Mouse (Mus musculus) embryonic facial prominence, embryonic 11.5 days (tissue): ENCODE data around the gene Nxph3. TPM values are rescaled to one million over a fixed set of nuclear protein-coding genes. Genes with fewer than 3 reads are reported as not detected.

Experiments used
- ATAC-seq: fragments of 200-750 bp; cut with Nextera tagmentation; replicated peaks from 2 replicates; pipeline ENCODE4 v1.8.0; 2017; ENCODE audit warnings: low read depth; ENCODE audit not compliant: insufficient number of reproducible peaks, low FRiP score, low TSS enrichment
- DNase-seq: peaks from one replicate; pipeline ENCODE4 v3.0.0-alpha.2; 2015; ENCODE audit warnings: low spot score
- H3K27ac ChIP-seq: fragments of 300-500 bp; sonication (generic); replicated peaks from 2 replicates; pipeline ENCODE4 v1.5.1; 2014; ENCODE audit warnings: mild to moderate bottlenecking, low read depth, low read length, control low read depth
- H3K27me3 ChIP-seq: fragments of 300-500 bp; sonication (generic); 2 replicates; pipeline ENCODE4 v1.6.1; 2014; ENCODE audit warnings: mild to moderate bottlenecking, low read length, moderate library complexity, mixed read lengths; ENCODE audit not compliant: control insufficient read depth, insufficient read depth
- H3K36me3 ChIP-seq: fragments of 300-500 bp; sonication (generic); replicated peaks from 2 replicates; pipeline ENCODE4 v1.6.1; 2014; ENCODE audit warnings: low read depth, mild to moderate bottlenecking, low read length, moderate library complexity, mixed read lengths; ENCODE audit not compliant: control insufficient read depth, insufficient read depth
- H3K4me1 ChIP-seq: fragments of 300-500 bp; sonication (generic); 2 replicates; pipeline ENCODE4 v1.6.1; 2014; ENCODE audit warnings: low read length, mixed read lengths; ENCODE audit not compliant: control insufficient read depth, insufficient read depth
- H3K4me2 ChIP-seq: fragments of 300-500 bp; sonication (generic); 2 replicates; pipeline ENCODE4 v1.6.1; 2014; ENCODE audit warnings: low read depth, mild to moderate bottlenecking, control low read depth, low read length, moderate library complexity
- H3K4me3 ChIP-seq: fragments of 300-500 bp; sonication (generic); 2 replicates; pipeline ENCODE4 v1.5.1; 2014; ENCODE audit warnings: low read depth, low read length, control low read depth
- H3K9ac ChIP-seq: fragments of 300-500 bp; sonication (generic); replicated peaks from 2 replicates; pipeline ENCODE4 v1.6.1; 2014; ENCODE audit warnings: mild to moderate bottlenecking, control low read depth, low read length
- H3K9me3 ChIP-seq: fragments of 300-500 bp; sonication (generic); replicated peaks from 2 replicates; pipeline ENCODE4 v1.6.1; 2016; ENCODE audit warnings: mild to moderate bottlenecking, low read length, inconsistent platforms, mixed read lengths; ENCODE audit not compliant: control insufficient read depth
- WGBS: fragments of 180-500 bp; shearing (Covaris S2); extraction: QIAGEN DNeasy Blood & Tissue Kit; methylation state at CpG from one replicate; pipeline ENCODE4 v1.1.7; 2014; 5-methylcytosine and 5-hydroxymethylcytosine counted together
- polyA plus RNA-seq: library from polyadenylated mRNA; unstranded; fragments of >200 nt; fragmentation: Nextera tagmentation; extraction: Ambion mirVana; gene quantifications from 2 replicates; pipeline ENCODE4 v1.2.1, GENCODE M21; 2014

The Nxph3 gene
- polyA plus RNA-seq, 1 experiment from 2014 or later = 0.98 TPM

DNA sequence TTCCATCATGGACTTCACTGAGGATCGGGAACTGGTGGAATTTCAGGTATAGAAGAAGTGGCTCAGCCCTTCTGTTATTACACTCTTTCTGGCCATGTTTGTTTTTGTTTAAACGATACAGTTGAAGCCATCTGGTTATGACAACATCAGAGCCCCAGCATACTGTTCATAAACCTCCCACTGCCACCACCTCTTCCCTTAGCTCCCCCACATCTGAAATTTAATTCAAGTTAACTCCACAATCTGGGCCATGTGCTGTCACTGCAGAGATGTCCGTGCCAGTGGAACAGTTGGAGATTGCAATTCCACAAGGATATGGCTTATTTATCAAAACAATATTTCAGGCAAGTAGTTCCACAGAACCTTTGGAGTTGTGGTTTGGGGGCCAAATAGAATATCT, 20.0 kb downstream of the Nxph3 start:
- ATAC-seq = no peak
- WGBS = 79% methylated on average over 3 of the region's 3 CpGs

GRCm38 (mm10) chr11:95493950-95494349, 20.4 kb downstream of the Nxph3 start:
- Histone ChIP-seq H3K36me3 (no peaks in the 10 kb centered on the region; the same call in none of the 2 replicates), H3K9ac (no peak overlapping the region), H3K4me2 (no peak overlapping the region), H3K9me3 (no peaks in the 10 kb centered on the region), H3K4me1 (no peaks in the 10 kb centered on the region), H3K27me3 (no peaks in the 10 kb centered on the region), H3K27ac (no peak overlapping the region), H3K4me3 (no peak overlapping the region)
- ATAC-seq (no peak), DNase-seq (no peak)
- 78% methylated on average over 9 of the region's 9 CpGs for WGBS

More for the DNA sequence above, 20.0 kb downstream of the Nxph3 start:
- Histone ChIP-seq H3K4me2 (no peak overlapping the region), H3K9ac (no peak overlapping the region), H3K36me3 (no peaks in the 10 kb centered on the region; the same call in none of the 2 replicates), H3K27ac (no peak overlapping the region), H3K27me3 (no peaks in the 10 kb centered on the region), H3K4me1 (no peaks in the 10 kb centered on the region), H3K4me3 (no peak overlapping the region), H3K9me3 (no peaks in the 10 kb centered on the region)
- no peak for DNase-seq

DNA sequence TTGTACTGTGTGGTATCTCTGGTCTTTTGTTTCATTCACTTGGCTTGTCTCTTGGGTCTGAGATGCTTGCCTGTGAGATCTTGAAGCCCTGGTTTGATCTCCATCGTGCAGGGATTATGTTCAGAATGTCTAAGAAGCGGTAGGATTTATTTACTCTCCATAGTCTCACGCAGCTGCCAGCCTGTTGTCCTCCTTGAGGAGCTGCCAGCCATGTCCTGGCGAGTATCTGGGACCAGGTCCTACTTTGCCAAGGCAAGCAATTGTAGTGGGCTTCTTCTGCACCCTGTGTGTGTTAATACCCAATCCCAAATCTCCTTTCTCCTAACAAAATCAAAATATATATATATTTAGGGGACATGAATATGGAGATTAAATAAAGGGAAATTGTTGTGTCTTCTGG, 21.4 kb downstream of the Nxph3 start:
- ATAC-seq (no peak), DNase-seq (no peak)
- Histone ChIP-seq H3K9me3 (no peaks in the 10 kb centered on the region), H3K4me2 (no peak overlapping the region), H3K27me3 (no peaks in the 10 kb centered on the region), H3K27ac (no peak overlapping the region), H3K4me3 (no peak overlapping the region), H3K36me3 (no peaks in the 10 kb centered on the region; the same call in none of the 2 replicates), H3K4me1 (no peaks in the 10 kb centered on the region), H3K9ac (no peak overlapping the region)
- WGBS = 84% methylated on average over 4 of the region's 4 CpGs

- H3K9ac ChIP-seq = no peak overlapping the region
- no peak overlapping the region for H3K27ac ChIP-seq
- no peak overlapping the region for H3K4me2 ChIP-seq
- DNase-seq (no peak), ATAC-seq (no peak)
- H3K4me1 ChIP-seq = no peaks in the 10 kb centered on the region
- no peaks in the 10 kb centered on the region for H3K27me3 ChIP-seq
- no peak overlapping the region for H3K4me3 ChIP-seq
- H3K9me3 ChIP-seq = no peaks in the 10 kb centered on the region
- WGBS = 60% methylated on average over 4 of the region's 4 CpGs
- no peaks in the 10 kb centered on the region; the same call in none of the 2 replicates for H3K36me3 ChIP-seq
These were observed 22.1 kb downstream of the Nxph3 start for GRCm38 (mm10) chr11:95492256-95492655.

DNA sequence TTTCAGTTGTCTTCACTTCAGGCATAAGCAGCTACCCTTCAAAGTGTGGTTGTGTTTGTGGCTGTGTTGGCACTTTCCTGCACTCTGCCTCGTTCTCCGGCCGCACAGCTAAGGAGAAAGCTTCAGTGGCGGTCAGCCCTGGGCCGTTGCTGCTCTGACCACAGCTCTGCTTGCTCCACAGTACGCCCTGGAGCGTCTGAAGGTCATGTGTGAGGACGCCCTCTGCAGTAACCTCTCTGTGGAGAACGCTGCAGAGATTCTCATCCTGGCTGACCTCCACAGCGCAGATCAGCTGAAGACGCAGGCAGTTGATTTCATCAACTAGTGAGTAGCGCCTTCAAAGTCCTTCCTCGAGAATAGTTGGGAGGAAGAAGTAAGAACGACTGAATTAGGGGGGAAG, 24.3 kb downstream of the Nxph3 start:
- Histone ChIP-seq H3K4me3 (no peak overlapping the region), H3K27ac (no peak overlapping the region), H3K4me1 (no peaks in the 10 kb centered on the region), H3K9ac (no peak overlapping the region), H3K36me3 (no peaks in the 10 kb centered on the region; the same call in none of the 2 replicates), H3K4me2 (no peak overlapping the region), H3K27me3 (no peaks in the 10 kb centered on the region), H3K9me3 (no peaks in the 10 kb centered on the region)
- ATAC-seq = no peak
- no peak for DNase-seq
- 68% methylated on average over 14 of the region's 14 CpGs for WGBS

DNA sequence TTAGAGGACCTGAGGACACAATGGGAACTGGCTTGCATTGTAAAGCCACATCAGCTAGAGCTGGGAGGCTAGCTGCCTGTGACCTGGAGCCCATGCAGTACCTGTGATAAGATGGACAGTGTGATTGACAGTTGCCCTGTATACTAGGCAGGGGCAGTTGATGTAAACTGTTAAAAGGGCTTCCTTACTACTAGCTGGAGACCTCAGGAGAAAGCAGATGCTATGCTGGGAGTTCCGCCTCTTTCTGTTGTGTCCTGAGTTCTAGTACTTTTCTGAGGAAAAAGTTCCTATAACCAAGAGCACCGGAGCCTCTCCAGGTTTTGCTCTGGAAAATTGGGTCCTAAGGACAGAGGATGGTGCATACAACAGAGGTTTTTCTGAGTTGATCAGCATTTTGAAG, 27.1 kb downstream of the Nxph3 start:
- DNase-seq = no peak
- H3K9me3 ChIP-seq = no peaks in the 10 kb centered on the region
- no peak overlapping the region for H3K4me3 ChIP-seq
- 95% methylated on average over 2 of the region's 2 CpGs for WGBS
- ATAC-seq = no peak
- no peak overlapping the region for H3K27ac ChIP-seq
- H3K9ac ChIP-seq = no peak overlapping the region
- H3K4me2 ChIP-seq = no peak overlapping the region
- H3K36me3 ChIP-seq = no peaks in the 10 kb centered on the region; the same call in none of the 2 replicates
- no peaks in the 10 kb centered on the region for H3K27me3 ChIP-seq
- no peaks in the 10 kb centered on the region for H3K4me1 ChIP-seq

DNA sequence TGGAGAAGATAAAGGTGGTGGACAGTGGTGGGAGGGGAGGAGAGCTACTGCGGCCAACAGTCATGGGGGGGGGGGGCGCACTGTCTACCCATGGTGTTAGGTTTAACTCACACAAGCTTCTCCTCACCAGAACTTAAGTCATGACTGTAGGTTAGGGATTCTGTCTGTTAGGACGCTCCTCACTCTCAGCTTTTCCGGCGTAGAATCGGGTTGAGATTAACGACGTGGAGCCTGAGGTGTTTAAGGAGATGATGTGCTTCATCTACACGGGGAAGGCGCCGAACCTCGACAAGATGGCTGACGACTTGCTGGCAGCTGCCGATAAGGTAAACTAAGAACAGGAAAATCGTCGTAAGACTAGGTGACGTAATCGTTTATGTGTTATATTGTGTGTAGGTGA, 28.7 kb downstream of the Nxph3 start:
- 91% methylated on average over 18 of the region's 18 CpGs for WGBS
- no peak overlapping the region for H3K4me3 ChIP-seq
- no peak overlapping the region for H3K27ac ChIP-seq
- no peaks in the 10 kb centered on the region; the same call in none of the 2 replicates for H3K36me3 ChIP-seq
- no peak overlapping the region for H3K4me2 ChIP-seq
- no peaks in the 10 kb centered on the region for H3K9me3 ChIP-seq
- DNase-seq = no peak
- H3K9ac ChIP-seq = no peak overlapping the region
- H3K4me1 ChIP-seq = no peaks in the 10 kb centered on the region
- H3K27me3 ChIP-seq = no peaks in the 10 kb centered on the region
- ATAC-seq = no peak

DNA sequence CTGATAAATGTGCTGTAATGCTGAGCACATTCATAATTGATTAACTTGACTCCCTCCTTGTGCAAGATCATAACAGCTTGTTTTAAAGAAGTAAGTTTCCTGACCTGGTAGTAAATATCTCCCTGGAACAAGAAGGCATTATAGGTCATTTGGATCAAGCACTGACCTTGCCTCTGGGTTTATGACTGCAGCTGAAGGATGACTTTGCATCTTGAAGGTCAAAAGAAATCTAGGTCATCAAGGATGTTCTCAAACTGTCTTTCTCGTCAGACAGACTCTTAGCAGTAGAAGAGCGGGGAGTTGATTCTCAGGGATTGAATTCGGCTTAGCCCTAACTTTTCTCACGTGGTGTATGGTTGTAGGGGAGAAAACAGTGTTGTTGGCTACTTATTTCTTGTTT, 33.7 kb downstream of the Nxph3 start:
- Histone ChIP-seq H3K4me1 (no peaks in the 10 kb centered on the region), H3K9ac (no peak overlapping the region), H3K27ac (no peak overlapping the region), H3K36me3 (no peaks in the 10 kb centered on the region; the same call in none of the 2 replicates), H3K9me3 (no peaks in the 10 kb centered on the region), H3K4me2 (no peak overlapping the region), H3K4me3 (no peak overlapping the region), H3K27me3 (no peaks in the 10 kb centered on the region)
- WGBS = 90% methylated on average over 4 of the region's 4 CpGs
- ATAC-seq = no peak
- no peak for DNase-seq
